Mouse (Mus musculus): ENCODE results near the gene Kdm4a.

GRCm38 (mm10) chr4:118116098-118116497 is 63.7 kb downstream of the Kdm4a start:
- no peak for TF ChIP-seq CTCF (IDR thresholded peaks at IDR 0.05; ENCODE audit: low read depth)
- no peak for TF ChIP-seq EP300 (IDR thresholded peaks at IDR 0.05; ENCODE audit: low read depth)
